In genomic region chr3:34328865-34329264, GRCm38 (mm10) we compare ENCODE assay signal across 10 mouse cellular contexts.
DNase-seq lines count a peak whose midpoint lies in the region; ATAC-seq lines count a peak whose summit lies in the region.
"Had no signal": no experiment of that assay in that cellular context is flagged by ENCODE, and none has a peak within 500 bp of the region (broad histone marks: within the 10 kb centered on the region; RNA-seq: fewer than 3 reads in every experiment).

No protein-coding gene starts in this region.

- H3K4me1 ChIP-seq in kidney, embryonic 16.5 days (ENCODE audit: insufficient read depth, low read length) = peaks cover 14% of the 10 kb centered on the region
- H3K4me1 ChIP-seq: liver, embryonic 15.5 days had no signal

- peaks cover 28% of the 10 kb centered on the region for H3K27me3 ChIP-seq in kidney, embryonic 16.5 days (ENCODE audit: insufficient read depth, low read length)
- H3K27me3 ChIP-seq: liver, embryonic 15.5 days had no signal

- no peak overlapping the region for H3K4me2 ChIP-seq in kidney, embryonic 16.5 days (replicated peaks; ENCODE audit: low read depth, low read length)
- H3K4me2 ChIP-seq: liver, embryonic 15.5 days had no signal

- WGBS in kidney, embryonic 16.5 days = 33% methylated on average over 2 of the region's 2 CpGs

- H3K9ac ChIP-seq in kidney, embryonic 16.5 days (replicated peaks; ENCODE audit: low read length) = no peak overlapping the region
- H3K9ac ChIP-seq: liver, embryonic 15.5 days had no signal

- H3K9me3 ChIP-seq in kidney, embryonic 16.5 days (ENCODE audit: low read length) = no peaks in the 10 kb centered on the region
- H3K9me3 ChIP-seq: liver, embryonic 15.5 days had no signal

- no peak for ATAC-seq in kidney, embryonic 16.5 days (ENCODE audit: low FRiP score, low TSS enrichment)
- ATAC-seq in activated CD4-positive, CD25-positive, alpha-beta regulatory T cell, adult 4 months = no peak

- no peaks in the 10 kb centered on the region for H3K36me3 ChIP-seq in kidney, embryonic 16.5 days (ENCODE audit: insufficient read depth, low read length)
- H3K36me3 ChIP-seq: liver, embryonic 15.5 days had no signal

- peak; percentile 29 for DNase-seq in kidney, adult 9 months
- DNase-seq in ES-CJ7 (ENCODE audit: low read depth, low spot score) = peak; percentile 74
- DNase-seq in adrenal gland, postnatal 10 days = peak; percentile 59
- peak; percentile 37 for DNase-seq in forelimb bud, embryonic 11.5 days (ENCODE audit: low read depth, low spot score)
- DNase-seq in left cerebral cortex, postnatal 36 days (ENCODE audit: low spot score in 2 of 2) = peak; percentile 12 to 29
- no peak for DNase-seq in spleen, postnatal 14 days (ENCODE audit: low spot score in 2 of 2)

- no peak overlapping the region for H3K4me3 ChIP-seq in kidney, embryonic 16.5 days (ENCODE audit: low read length)
- H3K4me3 ChIP-seq: erythroblast, embryonic 14.5 days; liver, embryonic 15.5 days had no signal

- intact Hi-C loops in left cerebral cortex, postnatal 36 days (cut with DNase I) = no loop called here

- no peak overlapping the region for H3K27ac ChIP-seq in kidney, embryonic 16.5 days (ENCODE audit: low read length)
- H3K27ac ChIP-seq: liver, embryonic 15.5 days had no signal

Comparison
In these comparisons a context has a peak if more than half of its experiments do, and no peak if none do; other contexts are left out.
1. DNase-seq: peak in kidney, adult 9 months (single experiment), ES-CJ7 (single experiment), adrenal gland, postnatal 10 days (single experiment), forelimb bud, embryonic 11.5 days (single experiment) and left cerebral cortex, postnatal 36 days (2 of 2); none in spleen, postnatal 14 days (0 of 2).